Mouse (Mus musculus): Measurements from ENCODE around the gene Lpp. TPM values are rescaled to one million over a fixed set of nuclear protein-coding genes. Genes with fewer than 3 reads are reported as not detected.
A peak's percentile ranks its signal among the peaks of the same experiment; 100 is the strongest.

Gene Lpp
- total and polyA plus RNA-seq, 2 experiments from 2014 or later: 7.9 to 15.9 TPM

- 61% methylated on average over 4 of the region's 4 CpGs for WGBS
- no peak for ATAC-seq (ENCODE audit: low FRiP score)
- TF ChIP-seq CTCF (IDR thresholded peaks at IDR 0.05): no peak
Observed at GRCm38 (mm10) chr16:24454493-24454892, 61.2 kb downstream of the Lpp start.

DNA sequence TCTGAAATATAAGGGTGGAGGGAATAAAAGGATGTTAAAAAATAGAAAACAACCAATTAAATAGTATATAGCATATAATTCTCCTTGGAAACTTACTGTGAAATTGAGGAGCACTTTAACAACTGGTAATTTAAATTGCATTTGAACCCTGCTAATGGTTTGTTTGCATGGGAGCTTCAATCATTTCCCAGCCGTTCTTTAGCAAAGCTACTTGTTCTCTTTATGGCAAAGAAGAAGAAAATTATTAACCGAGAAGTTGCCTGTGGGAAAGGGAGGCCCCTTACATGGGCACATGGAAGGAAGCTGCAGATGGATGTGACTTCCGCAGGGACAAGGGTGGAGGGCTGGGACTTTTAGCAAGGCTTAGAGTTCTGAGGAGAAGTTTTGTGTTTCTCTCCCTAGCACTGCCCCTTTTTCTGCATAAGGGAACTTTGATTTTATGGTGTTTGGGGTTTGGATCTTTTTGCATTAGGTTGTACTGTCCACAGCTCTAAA is 62.1 kb downstream of the Lpp start:
- WGBS: 78% methylated on average over 3 of the region's 3 CpGs
- no peaks in the 10 kb centered on the region for H3K36me3 ChIP-seq (ENCODE audit: insufficient read depth, low read length)
- H3K27ac ChIP-seq (ENCODE audit: low read depth, low read length): no peak overlapping the region
- no peak overlapping the region for H3K4me2 ChIP-seq (ENCODE audit: low read depth, low read length, poor library complexity, severe bottlenecking)
- 0 out of 2 replicates have a peak, but pooled peaks cover 3% of the 10 kb centered on the region for H3K4me1 ChIP-seq (ENCODE audit: insufficient read depth, low read length)
- H3K27me3 ChIP-seq (ENCODE audit: insufficient read depth, low read length): no peaks in the 10 kb centered on the region
- no peak overlapping the region for H3K9ac ChIP-seq (replicated peaks; ENCODE audit: low read length, poor library complexity, severe bottlenecking)
- DNase-seq (ENCODE audit: low spot score): no peak
- no peak for ATAC-seq (ENCODE audit: low FRiP score)
- no peaks in the 10 kb centered on the region for H3K9me3 ChIP-seq (ENCODE audit: low read length)
- no peak for TF ChIP-seq CTCF (IDR thresholded peaks at IDR 0.05)
- H3K4me3 ChIP-seq (ENCODE audit: low read depth, low read length): no peak overlapping the region

More at GRCm38 (mm10) chr16:24454493-24454892, 61.2 kb downstream of the Lpp start:
- Histone ChIP-seq H3K9me3 (ENCODE audit: low read length) (no peaks in the 10 kb centered on the region), H3K36me3 (ENCODE audit: insufficient read depth, low read length) (no peaks in the 10 kb centered on the region), H3K4me1 (ENCODE audit: insufficient read depth, low read length) (0 out of 2 replicates have a peak, but pooled peaks cover 3% of the 10 kb centered on the region), H3K4me3 (ENCODE audit: low read depth, low read length) (no peak overlapping the region), H3K27me3 (ENCODE audit: insufficient read depth, low read length) (no peaks in the 10 kb centered on the region), H3K27ac (ENCODE audit: low read depth, low read length) (no peak overlapping the region), H3K9ac (replicated peaks; ENCODE audit: low read length, poor library complexity, severe bottlenecking) (no peak overlapping the region), H3K4me2 (ENCODE audit: low read depth, low read length, poor library complexity, severe bottlenecking) (no peak overlapping the region)
- no peak for DNase-seq (ENCODE audit: low spot score)

- Histone ChIP-seq H3K9ac (replicated peaks; ENCODE audit: low read length, poor library complexity, severe bottlenecking) (no peak overlapping the region), H3K36me3 (ENCODE audit: insufficient read depth, low read length) (no peaks in the 10 kb centered on the region), H3K27me3 (ENCODE audit: insufficient read depth, low read length) (no peaks in the 10 kb centered on the region), H3K9me3 (ENCODE audit: low read length) (no peaks in the 10 kb centered on the region), H3K4me1 (ENCODE audit: insufficient read depth, low read length) (no peaks in the 10 kb centered on the region), H3K4me2 (ENCODE audit: low read depth, low read length, poor library complexity, severe bottlenecking) (no peak overlapping the region), H3K27ac (ENCODE audit: low read depth, low read length) (no peak overlapping the region), H3K4me3 (ENCODE audit: low read depth, low read length) (no peak overlapping the region)
- 97% methylated on average over 2 of the region's 2 CpGs for WGBS
- no peak for TF ChIP-seq CTCF (IDR thresholded peaks at IDR 0.05)
- DNase-seq (ENCODE audit: low spot score): no peak
- no peak for ATAC-seq (ENCODE audit: low FRiP score)
Observed at GRCm38 (mm10) chr16:24463842-24464241, 70.5 kb downstream of the Lpp start.

DNA sequence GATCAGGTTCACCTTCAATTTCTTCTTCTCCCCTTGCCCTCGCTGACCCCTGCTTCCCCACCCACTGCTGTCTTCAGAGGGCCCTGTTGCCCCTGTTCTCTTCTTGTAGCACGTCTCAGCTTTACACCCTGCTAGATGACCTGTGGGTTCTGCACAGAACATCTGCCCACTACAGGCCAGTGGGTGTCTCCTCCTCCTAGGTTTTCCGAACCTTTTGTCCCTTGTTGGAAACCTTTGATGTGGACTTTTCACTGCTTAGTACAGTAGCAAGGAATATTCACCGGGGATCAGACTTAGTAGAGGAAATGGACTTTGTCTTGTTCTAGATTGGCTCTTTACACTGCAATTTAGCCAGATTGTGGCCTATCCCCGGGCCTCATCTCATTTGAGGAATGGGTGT is 71.1 kb downstream of the Lpp start:
- no peak for TF ChIP-seq CTCF (IDR thresholded peaks at IDR 0.05)
- Histone ChIP-seq H3K36me3 (ENCODE audit: insufficient read depth, low read length) (no peaks in the 10 kb centered on the region), H3K4me1 (ENCODE audit: insufficient read depth, low read length) (no peaks in the 10 kb centered on the region), H3K4me3 (ENCODE audit: low read depth, low read length) (no peak overlapping the region), H3K27me3 (ENCODE audit: insufficient read depth, low read length) (no peaks in the 10 kb centered on the region), H3K27ac (ENCODE audit: low read depth, low read length) (no peak overlapping the region), H3K4me2 (ENCODE audit: low read depth, low read length, poor library complexity, severe bottlenecking) (no peak overlapping the region), H3K9me3 (ENCODE audit: low read length) (no peaks in the 10 kb centered on the region), H3K9ac (replicated peaks; ENCODE audit: low read length, poor library complexity, severe bottlenecking) (no peak overlapping the region)
- no peak for DNase-seq (ENCODE audit: low spot score)
- 86% methylated on average over 5 of the region's 5 CpGs for WGBS
- no peak for ATAC-seq (ENCODE audit: low FRiP score)

DNA sequence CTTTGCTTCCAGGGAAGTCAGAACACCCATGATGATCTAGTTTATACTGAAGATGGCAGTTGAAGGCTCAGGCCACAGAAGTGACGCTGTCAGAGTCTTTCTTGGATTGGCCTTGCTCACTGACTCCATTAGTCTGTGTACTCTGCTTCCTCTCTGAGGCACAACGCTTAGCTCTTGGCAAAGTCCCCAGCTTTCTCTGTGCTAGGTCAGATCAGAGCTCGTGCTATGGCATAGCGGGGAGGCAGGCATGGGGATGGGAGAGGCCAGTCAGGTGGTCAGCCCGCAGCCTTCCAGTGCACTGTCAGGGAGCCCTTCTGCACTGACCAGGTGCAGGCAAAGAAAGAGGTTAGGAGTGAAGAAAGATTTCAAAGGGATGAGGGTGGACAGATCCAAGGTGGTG is 72.3 kb downstream of the Lpp start:
- TF ChIP-seq CTCF (IDR thresholded peaks at IDR 0.05): no peak
- Histone ChIP-seq H3K4me1 (ENCODE audit: insufficient read depth, low read length) (no peaks in the 10 kb centered on the region), H3K36me3 (ENCODE audit: insufficient read depth, low read length) (no peaks in the 10 kb centered on the region), H3K4me3 (ENCODE audit: low read depth, low read length) (no peak overlapping the region), H3K9me3 (ENCODE audit: low read length) (no peaks in the 10 kb centered on the region), H3K27me3 (ENCODE audit: insufficient read depth, low read length) (no peaks in the 10 kb centered on the region), H3K9ac (replicated peaks; ENCODE audit: low read length, poor library complexity, severe bottlenecking) (no peak overlapping the region), H3K27ac (ENCODE audit: low read depth, low read length) (no peak overlapping the region), H3K4me2 (ENCODE audit: low read depth, low read length, poor library complexity, severe bottlenecking) (no peak overlapping the region)
- DNase-seq (ENCODE audit: low spot score) (peak; percentile 13), ATAC-seq (ENCODE audit: low FRiP score) (no peak)
- 80% methylated on average over 5 of the region's 5 CpGs for WGBS

- no peak overlapping the region for H3K4me3 ChIP-seq (ENCODE audit: low read depth, low read length)
- TF ChIP-seq CTCF (IDR thresholded peaks at IDR 0.05): no peak
- H3K4me1 ChIP-seq (ENCODE audit: insufficient read depth, low read length): no peaks in the 10 kb centered on the region
- 92% methylated on average over 17 of the region's 17 CpGs for WGBS
- DNase-seq (ENCODE audit: low spot score) (no peak), ATAC-seq (ENCODE audit: low FRiP score) (no peak)
- H3K9ac ChIP-seq (replicated peaks; ENCODE audit: low read length, poor library complexity, severe bottlenecking): no peak overlapping the region
- no peaks in the 10 kb centered on the region for H3K9me3 ChIP-seq (ENCODE audit: low read length)
- no peaks in the 10 kb centered on the region for H3K27me3 ChIP-seq (ENCODE audit: insufficient read depth, low read length)
- H3K27ac ChIP-seq (ENCODE audit: low read depth, low read length): no peak overlapping the region
- H3K36me3 ChIP-seq (ENCODE audit: insufficient read depth, low read length): no peaks in the 10 kb centered on the region
- no peak overlapping the region for H3K4me2 ChIP-seq (ENCODE audit: low read depth, low read length, poor library complexity, severe bottlenecking)
Observed at GRCm38 (mm10) chr16:24467544-24468290, 74.4 kb downstream of the Lpp start.
